Mouse (Mus musculus) heart, embryonic 11.5 days (tissue): ENCODE data around the gene Gse1. TPM values are rescaled to one million over a fixed set of nuclear protein-coding genes. Genes with fewer than 3 reads are reported as not detected.

Experiments used
- ATAC-seq: fragments of 200-750 bp; cut with Nextera tagmentation; replicated peaks from 2 replicates; pipeline ENCODE4 v1.8.0; 2017; ENCODE audit warnings: moderate library complexity; ENCODE audit not compliant: insufficient number of reproducible peaks, low FRiP score, low TSS enrichment
- H3K27ac ChIP-seq: fragments of 300-500 bp; sonication (generic); 2 replicates; pipeline ENCODE4 v1.5.1; 2014; ENCODE audit warnings: mild to moderate bottlenecking, low read depth, low read length
- H3K27me3 ChIP-seq: fragments of 300-500 bp; sonication (generic); 2 replicates; pipeline ENCODE4 v1.6.1; 2014; ENCODE audit warnings: mild to moderate bottlenecking, low read length, mixed read lengths; ENCODE audit not compliant: control insufficient read depth, insufficient read depth
- H3K36me3 ChIP-seq: fragments of 300-500 bp; sonication (generic); 2 replicates; pipeline ENCODE4 v1.6.1; 2014; ENCODE audit warnings: mild to moderate bottlenecking, low read length, moderate library complexity, mixed read lengths; ENCODE audit not compliant: control insufficient read depth, insufficient read depth
- H3K4me1 ChIP-seq: fragments of 300-500 bp; sonication (generic); 2 replicates; pipeline ENCODE4 v1.6.1; 2014; ENCODE audit warnings: low read length; ENCODE audit not compliant: control insufficient read depth, insufficient read depth
- H3K4me2 ChIP-seq: fragments of 300-500 bp; sonication (generic); 2 replicates; pipeline ENCODE4 v1.6.1; 2014; ENCODE audit warnings: mild to moderate bottlenecking, moderate library complexity
- H3K4me3 ChIP-seq: fragments of 300-500 bp; sonication (generic); 2 replicates; pipeline ENCODE4 v1.5.1; 2014; ENCODE audit warnings: low read depth, low read length
- H3K9ac ChIP-seq: fragments of 300-500 bp; sonication (generic); 2 replicates; pipeline ENCODE4 v1.6.1; 2014; ENCODE audit warnings: mild to moderate bottlenecking, low read depth, low read length, moderate library complexity
- H3K9me3 ChIP-seq: fragments of 300-500 bp; sonication (generic); replicated peaks from 2 replicates; pipeline ENCODE4 v1.6.1; 2016; ENCODE audit warnings: low read length; ENCODE audit not compliant: control insufficient read depth
- WGBS: fragments of 180-500 bp; shearing (Covaris S2); extraction: QIAGEN DNeasy Blood & Tissue Kit; methylation state at CpG from one replicate; pipeline ENCODE4 v1.1.7; 2014; ENCODE audit not compliant: insufficient replicate concordance; 5-methylcytosine and 5-hydroxymethylcytosine counted together
- polyA plus RNA-seq: library from polyadenylated mRNA; unstranded; fragments of >200 nt; fragmentation: Nextera tagmentation; extraction: Ambion mirVana; gene quantifications from 2 replicates; pipeline ENCODE4 v1.2.1, GENCODE M21; 2014

The Gse1 gene
- polyA plus RNA-seq, 1 experiment from 2014 or later, result 12.8 TPM

DNA sequence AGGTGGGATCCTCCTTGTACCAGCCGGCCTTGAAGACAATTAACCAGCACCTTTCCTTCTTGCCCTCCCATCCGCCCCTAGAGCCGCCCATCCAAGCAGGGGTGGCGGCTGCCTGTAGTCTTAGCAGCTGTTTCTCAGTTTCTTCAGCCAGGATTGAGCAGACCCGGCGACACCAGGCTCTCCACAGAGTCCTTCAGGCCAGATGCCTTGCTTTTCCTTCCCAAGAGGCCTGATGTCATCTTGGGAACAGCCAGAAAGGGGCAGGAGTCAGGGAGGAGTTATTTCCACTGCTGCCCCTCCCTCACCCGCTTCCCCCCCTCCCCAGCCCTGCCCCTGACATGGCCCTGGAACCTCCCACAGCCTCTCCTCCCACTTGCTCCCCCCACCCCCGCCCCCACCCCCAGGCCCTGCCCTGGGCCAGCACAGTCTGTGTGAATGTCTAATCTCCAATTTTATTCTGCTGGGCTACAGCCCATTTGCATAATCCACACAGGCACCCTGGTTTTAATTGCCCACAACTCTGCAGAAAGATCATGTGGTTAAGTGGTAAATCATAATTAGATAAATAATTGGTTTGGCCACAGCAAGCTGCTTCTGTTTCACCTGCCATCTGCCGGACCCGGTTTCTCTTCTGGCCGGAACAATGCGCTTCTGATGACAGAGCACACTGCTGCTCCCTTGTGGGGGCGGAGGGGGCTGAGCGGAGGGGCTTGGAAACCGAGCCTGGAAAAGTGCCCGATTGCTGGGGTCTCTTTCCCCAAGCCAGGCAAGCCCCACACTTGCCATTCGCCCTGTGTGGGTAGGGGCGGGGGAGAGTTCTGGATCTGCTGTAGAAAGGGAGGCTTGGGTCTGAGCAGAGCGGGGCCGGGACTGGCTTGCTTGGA is 292.7 kb downstream of the Gse1 start:
- H3K4me1 ChIP-seq, result peaks cover 79% of the 10 kb centered on the region
- WGBS, result 22% methylated on average over 20 of the region's 20 CpGs

DNA sequence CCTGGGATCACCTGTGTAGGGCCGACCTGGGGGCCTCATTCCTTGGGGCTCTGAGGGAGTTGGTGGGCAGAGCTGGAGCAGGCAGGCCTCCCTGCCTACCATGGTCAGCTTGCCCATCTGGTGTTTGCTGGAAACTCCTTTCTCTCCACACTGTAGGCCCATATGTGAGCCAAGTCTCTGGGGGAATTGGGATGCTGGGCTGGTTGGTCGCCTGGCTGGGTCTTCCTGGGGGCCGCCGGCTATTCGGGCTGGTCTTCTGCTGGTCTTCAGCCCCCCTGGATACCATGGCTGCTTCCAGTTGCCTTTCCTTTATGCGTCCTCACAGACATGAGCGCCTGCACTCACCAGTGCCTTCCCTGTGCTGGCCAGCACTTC is 293.3 kb downstream of the Gse1 start:
- Histone ChIP-seq H3K4me1 (peaks cover 79% of the 10 kb centered on the region), H3K9ac (no peak overlapping the region), H3K27ac (no peak overlapping the region)

More for the DNA sequence above, 292.7 kb downstream of the Gse1 start:
- no peak overlapping the region for H3K4me3 ChIP-seq
- 0 out of 2 replicates have a peak overlapping the region, but pooled peaks have one; percentile 29 for H3K27ac ChIP-seq
- H3K27me3 ChIP-seq, result no peaks in the 10 kb centered on the region
- peak overlapping the region; percentile 14; the same call in 1 of the 2 replicates for H3K4me2 ChIP-seq
- no peaks in the 10 kb centered on the region for H3K9me3 ChIP-seq
- ATAC-seq, result 0 out of 2 replicates have a peak, but pooled peaks have one; percentile 3
- no peaks in the 10 kb centered on the region for H3K36me3 ChIP-seq
- peak overlapping the region; percentile 49; the same call in 1 of the 2 replicates for H3K9ac ChIP-seq

DNA sequence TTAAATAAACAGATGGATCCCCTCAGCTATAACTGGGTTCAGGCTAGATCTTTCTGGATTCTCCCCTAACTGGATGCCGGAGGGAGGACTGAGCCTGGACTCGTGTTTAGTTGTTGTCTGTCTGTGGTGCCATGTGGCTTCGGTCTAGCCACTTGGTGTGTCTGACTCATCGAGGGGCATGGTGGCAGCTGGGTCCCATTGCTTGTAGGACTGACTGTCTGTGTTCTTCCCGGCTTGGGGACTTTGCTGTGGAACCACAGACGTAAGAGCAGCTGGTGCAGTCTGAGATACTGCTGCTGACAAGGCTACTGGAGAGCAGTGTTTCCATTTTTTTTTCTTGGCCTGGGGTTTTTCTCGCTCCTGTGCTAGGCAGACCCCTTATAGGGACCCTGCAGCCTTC is 295.4 kb downstream of the Gse1 start:
- Histone ChIP-seq H3K4me1 (peaks cover 78% of the 10 kb centered on the region), H3K27ac (peak overlapping the region; percentile 90), H3K36me3 (no peaks in the 10 kb centered on the region), H3K9ac (no peak overlapping the region), H3K4me2 (0 out of 2 replicates have a peak overlapping the region, but pooled peaks have one; percentile 7), H3K9me3 (no peaks in the 10 kb centered on the region), H3K27me3 (no peaks in the 10 kb centered on the region), H3K4me3 (no peak overlapping the region)
- WGBS, result 55% methylated on average over 7 of the region's 7 CpGs
- no peak for ATAC-seq

More for the DNA sequence above, 293.3 kb downstream of the Gse1 start:
- 65% methylated on average over 7 of the region's 7 CpGs for WGBS
- ATAC-seq, result no peak
- Histone ChIP-seq H3K9me3 (no peaks in the 10 kb centered on the region), H3K4me2 (no peak overlapping the region), H3K27me3 (no peaks in the 10 kb centered on the region), H3K36me3 (no peaks in the 10 kb centered on the region), H3K4me3 (no peak overlapping the region)

DNA sequence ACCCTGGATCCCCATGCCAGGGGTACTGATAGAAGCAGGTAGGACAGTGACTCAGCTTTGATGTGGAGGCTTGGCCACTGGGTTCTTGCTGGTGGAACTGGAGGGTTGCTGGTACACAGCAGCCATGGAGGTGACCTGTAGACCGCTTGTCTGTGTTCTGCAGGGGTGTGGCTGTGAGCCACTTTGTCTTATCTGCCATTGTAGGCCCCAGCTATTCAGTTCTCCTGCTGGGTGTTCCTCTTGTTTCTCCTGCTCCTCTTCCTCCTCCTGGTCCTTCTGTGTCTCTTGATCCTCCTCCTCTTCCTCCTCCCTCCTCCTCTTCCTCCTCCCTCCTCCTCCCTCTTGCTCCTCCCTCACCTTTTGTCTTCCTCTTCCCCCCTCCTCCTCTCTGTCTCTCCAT is 296.9 kb downstream of the Gse1 start:
- H3K9me3 ChIP-seq, result no peaks in the 10 kb centered on the region
- H3K27ac ChIP-seq, result peak overlapping the region; percentile 90
- H3K4me2 ChIP-seq, result peak overlapping the region; percentile 40; the same call in 1 of the 2 replicates
- no peaks in the 10 kb centered on the region for H3K36me3 ChIP-seq
- no peak for ATAC-seq
- H3K4me1 ChIP-seq, result peaks cover 76% of the 10 kb centered on the region
- no peak overlapping the region for H3K4me3 ChIP-seq
- 65% methylated on average over 1 of the region's 1 CpGs for WGBS
- peak overlapping the region; percentile 43 for H3K9ac ChIP-seq
- no peaks in the 10 kb centered on the region for H3K27me3 ChIP-seq

DNA sequence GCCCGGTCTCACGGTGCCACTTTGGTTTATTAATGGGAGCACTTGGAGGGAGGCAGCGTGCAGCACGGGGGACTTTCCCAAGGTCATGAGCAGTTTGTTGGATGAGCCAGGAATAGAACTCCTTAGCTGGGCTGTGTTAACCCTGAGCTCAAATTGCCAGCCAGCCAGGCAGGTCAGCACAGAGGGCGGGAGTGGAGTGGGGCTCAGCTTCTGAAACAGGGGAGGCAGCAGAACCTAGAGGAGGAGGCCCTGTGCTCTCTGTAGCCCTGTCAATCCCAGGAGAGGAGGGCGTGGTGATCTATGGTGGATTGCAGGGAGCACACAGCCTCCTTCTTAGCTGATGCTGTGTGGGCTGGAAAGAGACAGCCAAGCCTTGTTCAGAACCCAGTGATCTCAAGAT is 297.6 kb downstream of the Gse1 start:
- ATAC-seq, result peak; percentile 33; the same call in 1 of the 2 replicates
- Histone ChIP-seq H3K4me2 (peak overlapping the region; percentile 40), H3K4me1 (peaks cover 69% of the 10 kb centered on the region)

DNA sequence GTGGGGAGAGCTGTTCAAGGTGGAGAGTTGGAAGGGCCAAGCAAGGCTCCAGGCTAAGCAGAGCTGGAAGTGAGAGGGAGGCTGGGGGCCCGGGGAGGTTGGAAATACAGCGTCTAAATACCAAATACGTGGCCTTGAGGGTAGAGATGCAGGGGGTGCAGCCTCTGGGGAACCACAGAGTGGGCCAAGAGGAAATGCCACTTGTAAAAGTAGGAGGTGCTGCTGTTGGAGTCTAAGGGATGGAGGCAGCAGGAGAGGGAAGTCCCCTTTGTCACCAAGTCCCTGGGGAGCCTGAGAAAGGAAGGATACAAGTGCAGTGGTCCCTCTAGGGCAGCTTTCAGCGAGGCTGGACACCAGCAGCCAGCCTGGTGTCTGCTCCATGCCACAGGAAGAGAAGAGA is 298.3 kb downstream of the Gse1 start:
- Histone ChIP-seq H3K36me3 (no peaks in the 10 kb centered on the region), H3K27me3 (no peaks in the 10 kb centered on the region), H3K4me2 (no peak overlapping the region), H3K4me1 (peaks cover 68% of the 10 kb centered on the region), H3K27ac (peak overlapping the region; percentile 90), H3K9me3 (no peaks in the 10 kb centered on the region), H3K4me3 (no peak overlapping the region), H3K9ac (peak overlapping the region; percentile 43; the same call in 1 of the 2 replicates)
- 29% methylated on average over 4 of the region's 4 CpGs for WGBS
- ATAC-seq, result no peak

More for the DNA sequence above, 297.6 kb downstream of the Gse1 start:
- Histone ChIP-seq H3K4me3 (no peak overlapping the region), H3K9me3 (no peaks in the 10 kb centered on the region), H3K27ac (peak overlapping the region; percentile 90), H3K36me3 (no peaks in the 10 kb centered on the region), H3K27me3 (no peaks in the 10 kb centered on the region), H3K9ac (peak overlapping the region; percentile 43; the same call in 1 of the 2 replicates)
- 44% methylated on average over 6 of the region's 6 CpGs for WGBS

DNA sequence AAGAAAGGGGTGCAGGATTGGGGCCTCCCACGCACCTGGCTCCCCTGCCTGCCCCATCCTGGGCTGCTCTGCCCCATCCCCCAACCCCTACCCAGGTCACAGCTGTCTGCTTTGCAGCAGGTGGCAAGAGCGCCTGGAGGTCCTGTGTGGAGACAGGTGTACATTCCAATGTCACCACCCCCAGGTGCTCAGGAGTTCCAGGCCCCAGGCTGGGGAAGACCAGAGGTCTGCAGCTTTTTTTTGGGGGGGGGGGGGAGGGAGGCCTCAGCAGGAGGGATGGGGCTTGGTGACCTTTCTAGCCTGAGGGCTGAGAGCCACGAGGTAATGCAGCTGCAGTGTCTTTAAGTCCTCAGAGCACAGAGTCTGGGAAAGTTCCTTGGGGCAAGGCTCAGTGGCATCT is 300.1 kb downstream of the Gse1 start:
- H3K27ac ChIP-seq, result 0 out of 2 replicates have a peak overlapping the region, but pooled peaks have one; percentile 10
- H3K4me3 ChIP-seq, result no peak overlapping the region
- 0 out of 2 replicates have a peak overlapping the region, but pooled peaks have one; percentile 43 for H3K9ac ChIP-seq

DNA sequence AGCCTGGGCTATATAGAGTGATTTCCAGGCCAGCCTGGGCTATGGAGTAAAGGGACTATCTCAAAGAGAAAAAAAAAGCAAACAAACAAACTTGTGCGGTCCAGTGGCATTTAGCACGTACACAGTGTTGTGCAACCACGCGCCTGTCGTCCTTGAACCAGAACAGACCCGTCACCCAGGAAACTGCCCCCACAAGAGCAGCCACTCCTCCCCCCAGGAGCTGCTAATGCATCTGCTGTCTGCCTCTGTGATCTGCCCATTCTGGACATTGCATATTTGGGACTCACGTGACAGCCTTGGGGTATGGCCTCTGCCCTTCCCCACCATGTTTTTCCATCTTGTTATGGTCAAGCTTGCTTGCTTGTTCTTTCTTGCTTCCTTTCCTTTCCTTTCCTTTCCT is 301.0 kb downstream of the Gse1 start:
- Histone ChIP-seq H3K4me3 (no peak overlapping the region), H3K27ac (no peak overlapping the region)

More for the DNA sequence above, 300.1 kb downstream of the Gse1 start:
- ATAC-seq, result no peak
- Histone ChIP-seq H3K4me1 (peaks cover 80% of the 10 kb centered on the region), H3K9me3 (no peaks in the 10 kb centered on the region), H3K36me3 (no peaks in the 10 kb centered on the region), H3K4me2 (no peak overlapping the region), H3K27me3 (no peaks in the 10 kb centered on the region)
- WGBS, result 26% methylated on average over 3 of the region's 3 CpGs

More for the DNA sequence above, 301.0 kb downstream of the Gse1 start:
- Histone ChIP-seq H3K27me3 (no peaks in the 10 kb centered on the region), H3K36me3 (no peaks in the 10 kb centered on the region), H3K9ac (no peak overlapping the region), H3K9me3 (no peaks in the 10 kb centered on the region), H3K4me1 (peaks cover 80% of the 10 kb centered on the region), H3K4me2 (no peak overlapping the region)
- no peak for ATAC-seq
- WGBS, result 52% methylated on average over 7 of the region's 7 CpGs
